Mouse (Mus musculus) stomach, postnatal 0 days (tissue): ENCODE measurements around the gene Wnt4. TPM values are rescaled to one million over a fixed set of nuclear protein-coding genes. Genes with fewer than 3 reads are reported as not detected.
A peak's percentile ranks its signal among the peaks of the same experiment; 100 is the strongest.

Experiments used
- ATAC-seq: fragments of 200-750 bp; cut with Nextera tagmentation; 2 replicates; pipeline ENCODE4 v1.8.0; 2017; ENCODE audit not compliant: low FRiP score, low TSS enrichment
- DNase-seq: peaks from one replicate; pipeline ENCODE4 v3.0.0-alpha.2; 2016; ENCODE audit warnings: low spot score
- H3K27ac ChIP-seq: fragments of 300-500 bp; sonication (generic); replicated peaks from 2 replicates; pipeline ENCODE4 v1.5.1; 2014; ENCODE audit warnings: mild to moderate bottlenecking, control low read depth
- H3K27me3 ChIP-seq: fragments of 300-500 bp; sonication (generic); 2 replicates; pipeline ENCODE4 v1.6.1; 2014; ENCODE audit warnings: low read length; ENCODE audit not compliant: control insufficient read depth, insufficient read depth
- H3K36me3 ChIP-seq: fragments of 300-500 bp; sonication (generic); 2 replicates; pipeline ENCODE4 v1.6.1; 2014; ENCODE audit warnings: low read length, mixed read lengths; ENCODE audit not compliant: control insufficient read depth, insufficient read depth
- H3K4me1 ChIP-seq: fragments of 300-500 bp; sonication (generic); replicated peaks from 2 replicates; pipeline ENCODE4 v1.6.1; 2014; ENCODE audit warnings: antibody characterized with exemption; ENCODE audit not compliant: control insufficient read depth, insufficient read depth
- H3K4me2 ChIP-seq: fragments of 300-500 bp; sonication (generic); replicated peaks from 2 replicates; pipeline ENCODE4 v1.6.1; 2014; ENCODE audit warnings: low read depth, mild to moderate bottlenecking, control low read depth, moderate library complexity
- H3K4me3 ChIP-seq: fragments of 300-500 bp; sonication (generic); 2 replicates; pipeline ENCODE4 v1.5.1; 2014; ENCODE audit warnings: low read depth, low read length, control low read depth
- H3K9ac ChIP-seq: fragments of 300-500 bp; sonication (generic); 2 replicates; pipeline ENCODE4 v1.6.1; 2014; ENCODE audit warnings: mild to moderate bottlenecking, low read length, control low read depth, mixed read lengths
- H3K9me3 ChIP-seq: fragments of 300-500 bp; sonication (generic); 2 replicates; pipeline ENCODE4 v1.6.1; 2016; ENCODE audit warnings: low read length; ENCODE audit not compliant: control insufficient read depth
- CTCF ChIP-seq: IDR thresholded peaks from 2 replicates; pipeline ENCODE4 v1.5.1; 2016; ENCODE audit warnings: antibody characterized with exemption, low read depth, mild to moderate bottlenecking, moderate library complexity
- EP300 ChIP-seq: optimal IDR thresholded peaks from 2 replicates; pipeline ENCODE3; 2016; ENCODE audit warnings: antibody characterized with exemption
- WGBS: fragments of 180-500 bp; shearing (Covaris S2); extraction: QIAGEN DNeasy Blood & Tissue Kit; methylation state at CpG from one replicate; pipeline ENCODE4 v1.1.7; 2014; 5-methylcytosine and 5-hydroxymethylcytosine counted together
- polyA plus RNA-seq: library from polyadenylated mRNA; unstranded; fragments of >200 nt; fragmentation: Nextera tagmentation; extraction: Ambion mirVana; gene quantifications from 2 replicates; pipeline ENCODE4 v1.2.1, GENCODE M21; 2015

Wnt4 gene
- polyA plus RNA-seq, 1 experiment from 2014 or later: 45.3 TPM

- Histone ChIP-seq H3K27ac (no peak overlapping the region), H3K4me3 (no peak overlapping the region), H3K9ac (no peak overlapping the region), H3K27me3 (no peaks in the 10 kb centered on the region), H3K4me1 (no peaks in the 10 kb centered on the region), H3K9me3 (no peaks in the 10 kb centered on the region), H3K4me2 (no peak overlapping the region), H3K36me3 (peaks cover 14% of the 10 kb centered on the region)
- DNase-seq (no peak), ATAC-seq (no peak)
- WGBS: 69% methylated on average over 3 of the region's 3 CpGs
- TF ChIP-seq CTCF (no peak), EP300 (no peak)
These were observed 49.2 kb downstream of the Wnt4 start for GRCm38 (mm10) chr4:137326494-137326893.

GRCm38 (mm10) chr4:137332051-137332450, 54.8 kb downstream of the Wnt4 start:
- no peak overlapping the region for H3K27ac ChIP-seq
- no peaks in the 10 kb centered on the region for H3K4me1 ChIP-seq
- no peak for DNase-seq
- no peaks in the 10 kb centered on the region for H3K27me3 ChIP-seq
- no peak overlapping the region for H3K4me2 ChIP-seq
- no peak for TF ChIP-seq CTCF
- TF ChIP-seq EP300: no peak
- H3K9me3 ChIP-seq: no peaks in the 10 kb centered on the region
- no peak for ATAC-seq
- H3K36me3 ChIP-seq: peaks cover 16% of the 10 kb centered on the region; the same call in 1 of the 2 replicates
- no peak overlapping the region for H3K9ac ChIP-seq
- H3K4me3 ChIP-seq: no peak overlapping the region

GRCm38 (mm10) chr4:137336468-137336867, 59.2 kb downstream of the Wnt4 start:
- Histone ChIP-seq H3K27me3 (no peaks in the 10 kb centered on the region), H3K4me1 (no peaks in the 10 kb centered on the region), H3K9me3 (no peaks in the 10 kb centered on the region), H3K9ac (no peak overlapping the region), H3K36me3 (peaks cover 6% of the 10 kb centered on the region; the same call in 1 of the 2 replicates), H3K27ac (no peak overlapping the region), H3K4me2 (no peak overlapping the region), H3K4me3 (no peak overlapping the region)
- DNase-seq: no peak
- TF ChIP-seq EP300 (no peak), CTCF (no peak)
- ATAC-seq: no peak
- WGBS: 78% methylated on average over 5 of the region's 5 CpGs

GRCm38 (mm10) chr4:137339415-137339814, 62.1 kb downstream of the Wnt4 start:
- ATAC-seq: 0 out of 2 replicates have a peak, but pooled peaks have one; percentile 40
- H3K27ac ChIP-seq: no peak overlapping the region
- no peak overlapping the region for H3K9ac ChIP-seq
- TF ChIP-seq EP300 (no peak), CTCF (no peak)
- H3K4me3 ChIP-seq: no peak overlapping the region
- no peak overlapping the region for H3K4me2 ChIP-seq
- H3K36me3 ChIP-seq: no peaks in the 10 kb centered on the region
- no peak for DNase-seq
- H3K27me3 ChIP-seq: no peaks in the 10 kb centered on the region
- WGBS: 35% methylated on average over 1 of the region's 1 CpGs
- H3K9me3 ChIP-seq: no peaks in the 10 kb centered on the region
- no peaks in the 10 kb centered on the region for H3K4me1 ChIP-seq

- WGBS: 76% methylated on average over 1 of the region's 1 CpGs
- no peaks in the 10 kb centered on the region for H3K27me3 ChIP-seq
- H3K9me3 ChIP-seq: no peaks in the 10 kb centered on the region
- no peaks in the 10 kb centered on the region for H3K36me3 ChIP-seq
- no peak overlapping the region for H3K4me2 ChIP-seq
- H3K4me1 ChIP-seq: no peaks in the 10 kb centered on the region
- no peak overlapping the region for H3K4me3 ChIP-seq
- H3K27ac ChIP-seq: no peak overlapping the region
- no peak for TF ChIP-seq CTCF
- no peak for TF ChIP-seq EP300
- no peak for DNase-seq
- no peak overlapping the region for H3K9ac ChIP-seq
- no peak for ATAC-seq
These were observed 65.5 kb downstream of the Wnt4 start for GRCm38 (mm10) chr4:137342816-137343215.

- 66% methylated on average over 2 of the region's 2 CpGs for WGBS
- no peak for ATAC-seq
These were observed 67.8 kb downstream of the Wnt4 start for GRCm38 (mm10) chr4:137345112-137345511.

More at GRCm38 (mm10) chr4:137345112-137345511, 67.8 kb downstream of the Wnt4 start:
- no peak for DNase-seq
- H3K27ac ChIP-seq: no peak overlapping the region
- H3K4me3 ChIP-seq: no peak overlapping the region
- no peak overlapping the region for H3K9ac ChIP-seq
- no peaks in the 10 kb centered on the region for H3K9me3 ChIP-seq
- no peaks in the 10 kb centered on the region for H3K27me3 ChIP-seq
- TF ChIP-seq EP300 (no peak), CTCF (no peak)
- no peak overlapping the region for H3K4me2 ChIP-seq
- H3K36me3 ChIP-seq: no peaks in the 10 kb centered on the region
- no peaks in the 10 kb centered on the region for H3K4me1 ChIP-seq
